Mouse (Mus musculus): ENCODE results near the gene Hmgb3.

- TF ChIP-seq CTCF (IDR thresholded peaks at IDR 0.05; ENCODE audit: control insufficient read depth, insufficient read depth, low read length) (no peak), POLR2A (IDR thresholded peaks at IDR 0.05; ENCODE audit: borderline replicate concordance, control insufficient read depth, low read depth, low read length) (no peak)
Observed at GRCm38 (mm10) chrX:71519252-71519651, 36.5 kb upstream of the Hmgb3 start.
